Mouse (Mus musculus): Measurements from ENCODE around the gene Cav2. TPM values are rescaled to one million over a fixed set of nuclear protein-coding genes. Genes with fewer than 3 reads are reported as not detected.

Gene Cav2
- total and polyA plus RNA-seq, 2 experiments: 2.9 to 7.7 TPM

GRCm38 (mm10) chr6:17321976-17322375 lies 41.0 kb downstream of the Cav2 start:
- WGBS: 82% methylated on average over 6 of the region's 6 CpGs
- H3K79me2 ChIP-seq (ENCODE audit: control insufficient read depth, insufficient read depth, low read length): no peaks in the 10 kb centered on the region

GRCm38 (mm10) chr6:17327216-17327615 lies 46.2 kb downstream of the Cav2 start:
- Histone ChIP-seq H3K9ac (ENCODE audit: low read depth, low read length) (no peak overlapping the region), H3K4me3 (ENCODE audit: insufficient read depth, low read depth, low read length) (no peak overlapping the region), H3K36me3 (ENCODE audit: control insufficient read depth, insufficient read depth, low read length) (no peaks in the 10 kb centered on the region), H3K27me3 (ENCODE audit: control insufficient read depth, insufficient read depth, low read length) (no peaks in the 10 kb centered on the region), H3K27ac (replicated peaks; ENCODE audit: insufficient read depth, low read depth, low read length) (no peak overlapping the region), H3K79me2 (ENCODE audit: control insufficient read depth, insufficient read depth, low read length) (no peaks in the 10 kb centered on the region), H3K4me1 (ENCODE audit: control insufficient read depth, insufficient read depth, low read length) (no peaks in the 10 kb centered on the region)
- 78% methylated on average over 11 of the region's 11 CpGs for WGBS
- no peak for DNase-seq (ENCODE audit: extremely low read depth, low read depth, low spot score)
- TF ChIP-seq POLR2A (IDR thresholded peaks at IDR 0.05; ENCODE audit: extremely low read depth, insufficient read depth, low read length): no peak
- TF ChIP-seq CTCF (IDR thresholded peaks at IDR 0.05; ENCODE audit: low read depth, low read length): no peak

More at GRCm38 (mm10) chr6:17321976-17322375, 41.0 kb downstream of the Cav2 start:
- Histone ChIP-seq H3K36me3 (ENCODE audit: control insufficient read depth, insufficient read depth, low read length) (no peaks in the 10 kb centered on the region), H3K27me3 (ENCODE audit: control insufficient read depth, insufficient read depth, low read length) (no peaks in the 10 kb centered on the region), H3K4me3 (ENCODE audit: insufficient read depth, low read depth, low read length) (no peak overlapping the region), H3K27ac (replicated peaks; ENCODE audit: insufficient read depth, low read depth, low read length) (no peak overlapping the region), H3K9ac (ENCODE audit: low read depth, low read length) (no peak overlapping the region), H3K4me1 (ENCODE audit: control insufficient read depth, insufficient read depth, low read length) (peaks cover 1% of the 10 kb centered on the region; the same call in 1 of the 2 replicates)
- no peak for TF ChIP-seq CTCF (IDR thresholded peaks at IDR 0.05; ENCODE audit: low read depth, low read length)
- TF ChIP-seq POLR2A (IDR thresholded peaks at IDR 0.05; ENCODE audit: extremely low read depth, insufficient read depth, low read length): no peak
- DNase-seq (ENCODE audit: extremely low read depth, low read depth, low spot score): no peak

- no peak overlapping the region for H3K27ac ChIP-seq (replicated peaks; ENCODE audit: insufficient read depth, low read depth, low read length)
- TF ChIP-seq POLR2A (IDR thresholded peaks at IDR 0.05; ENCODE audit: extremely low read depth, insufficient read depth, low read length) (no peak), CTCF (IDR thresholded peaks at IDR 0.05; ENCODE audit: low read depth, low read length) (no peak)
- 77% methylated on average over 3 of the region's 3 CpGs for WGBS
Observed at GRCm38 (mm10) chr6:17329801-17330200, 48.8 kb downstream of the Cav2 start.

GRCm38 (mm10) chr6:17337724-17338123 lies 56.7 kb downstream of the Cav2 start:
- 94% methylated on average over 2 of the region's 2 CpGs for WGBS
- TF ChIP-seq CTCF (IDR thresholded peaks at IDR 0.05; ENCODE audit: low read depth, low read length): no peak

More at GRCm38 (mm10) chr6:17329801-17330200, 48.8 kb downstream of the Cav2 start:
- no peak for DNase-seq (ENCODE audit: extremely low read depth, low read depth, low spot score)
- H3K36me3 ChIP-seq (ENCODE audit: control insufficient read depth, insufficient read depth, low read length): no peaks in the 10 kb centered on the region
- no peaks in the 10 kb centered on the region for H3K79me2 ChIP-seq (ENCODE audit: control insufficient read depth, insufficient read depth, low read length)
- no peak overlapping the region for H3K9ac ChIP-seq (ENCODE audit: low read depth, low read length)
- H3K4me3 ChIP-seq (ENCODE audit: insufficient read depth, low read depth, low read length): no peak overlapping the region
- no peaks in the 10 kb centered on the region for H3K4me1 ChIP-seq (ENCODE audit: control insufficient read depth, insufficient read depth, low read length)
- no peaks in the 10 kb centered on the region for H3K27me3 ChIP-seq (ENCODE audit: control insufficient read depth, insufficient read depth, low read length)

More at GRCm38 (mm10) chr6:17337724-17338123, 56.7 kb downstream of the Cav2 start:
- no peak overlapping the region for H3K9ac ChIP-seq (ENCODE audit: low read depth, low read length)
- no peak for DNase-seq (ENCODE audit: extremely low read depth, low read depth, low spot score)
- H3K36me3 ChIP-seq (ENCODE audit: control insufficient read depth, insufficient read depth, low read length): no peaks in the 10 kb centered on the region
- H3K27ac ChIP-seq (replicated peaks; ENCODE audit: insufficient read depth, low read depth, low read length): no peak overlapping the region
- peaks cover 7% of the 10 kb centered on the region for H3K4me1 ChIP-seq (ENCODE audit: control insufficient read depth, insufficient read depth, low read length)
- H3K79me2 ChIP-seq (ENCODE audit: control insufficient read depth, insufficient read depth, low read length): no peaks in the 10 kb centered on the region
- H3K27me3 ChIP-seq (ENCODE audit: control insufficient read depth, insufficient read depth, low read length): no peaks in the 10 kb centered on the region
- no peak overlapping the region for H3K4me3 ChIP-seq (ENCODE audit: insufficient read depth, low read depth, low read length)

Other genes with a start within 250 kb of the Cav2 start
- gene Tes, start 216.0 kb upstream of the Cav2 start, total RNA-seq (2014; rRNA removed): 1.9 TPM in 2 replicates
- 0.61 and 0.67 TPM in 2 replicates for gene Tes, start 216.0 kb upstream of the Cav2 start, polyA plus RNA-seq (2012; rRNA removed)
- 3.8 and 4.1 TPM in 2 replicates for gene Cav1, start 25.1 kb downstream of the Cav2 start, total RNA-seq (2014; rRNA removed)
- gene Cav1, start 25.1 kb downstream of the Cav2 start, polyA plus RNA-seq (2012; rRNA removed): 2.9 and 4.4 TPM in 2 replicates
- 67.7 and 72.0 TPM in 2 replicates for gene Met, start 182.6 kb downstream of the Cav2 start, total RNA-seq (2014; rRNA removed)
- 13.5 and 13.9 TPM in 2 replicates for gene Met, start 182.6 kb downstream of the Cav2 start, polyA plus RNA-seq (2012; rRNA removed)